Comparison of ENCODE assay signal across 35 mouse cellular contexts in the genomic region with DNA sequence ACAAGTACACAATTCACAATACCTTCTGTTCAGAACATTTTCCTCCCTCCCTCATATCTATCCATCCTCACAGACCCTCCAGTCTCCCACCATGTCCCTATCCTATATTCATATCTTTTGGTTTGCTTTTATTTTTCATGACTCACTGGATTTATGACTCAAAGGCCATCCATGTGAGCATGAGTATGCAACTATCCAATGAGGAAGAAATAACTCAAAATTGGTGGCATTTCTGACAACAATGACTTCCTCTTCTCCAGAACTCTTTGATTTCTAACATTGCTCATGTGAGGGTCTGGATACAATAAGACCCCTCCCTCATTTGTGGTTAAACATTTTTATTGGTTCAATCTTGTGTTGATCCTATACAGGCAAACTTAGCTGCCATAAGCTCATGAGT. TPM values are rescaled to one million over a fixed set of nuclear protein-coding genes. Genes with fewer than 3 reads are reported as not detected.
"Had no signal": no experiment of that assay in that cellular context is flagged by ENCODE, and none has a peak within 500 bp of the region (broad histone marks: within the 10 kb centered on the region; RNA-seq: fewer than 3 reads in every experiment).

No protein-coding gene starts in this region.

- ATAC-seq: hindbrain, embryonic 16.5 days; inflammation-experienced regulatory T-cells, adult 6 months; intestine, embryonic 15.5 days; intestine, postnatal 0 days had no signal

- H3K27ac ChIP-seq: gastrocnemius, adult 2 months; heart, adult 2 months; heart, embryonic 13.5 days; heart, embryonic 15.5 days; hindbrain, embryonic 10.5 days; hindbrain, embryonic 12.5 days; hindbrain, embryonic 14.5 days; intestine, embryonic 15.5 days; layer of hippocampus, adult 2 months; limb, embryonic 10.5 days; limb, embryonic 12.5 days; liver, embryonic 13.5 days had no signal

- H3K4me3 ChIP-seq: gastrocnemius, adult 2 months; heart, adult 2 months; heart, embryonic 13.5 days; heart, embryonic 15.5 days; hindbrain, embryonic 10.5 days; hindbrain, embryonic 12.5 days; intestine, embryonic 15.5 days; layer of hippocampus, adult 2 months; limb, embryonic 10.5 days; limb, embryonic 12.5 days; liver, embryonic 13.5 days had no signal

- DNase-seq: gastrocnemius, adult 2 months; gastrocnemius, postnatal 10 days; gastrocnemius, postnatal 25 days; heart, adult 11 months; heart, adult 2 months; heart, postnatal 14 days; heart, postnatal 36 days; kidney, adult 18-20 months; kidney, adult 8-10 months; kidney, postnatal 10 days; kidney, postnatal 25 days; kidney, postnatal 4 days; liver; liver, embryonic 13.5 days had no signal

- H3K36me3 ChIP-seq: heart, embryonic 13.5 days; heart, embryonic 15.5 days; hindbrain, embryonic 10.5 days; hindbrain, embryonic 12.5 days; intestine, embryonic 15.5 days; limb, embryonic 10.5 days; limb, embryonic 12.5 days; liver, embryonic 13.5 days had no signal

RNA-seq across cellular contexts. Expression of a gene that starts 24.0 kb away (rescaled TPM):
- total RNA-seq: gastrocnemius, adult 2 months; gastrocnemius, postnatal 10 days; gastrocnemius, postnatal 25 days; heart, postnatal 36 days; layer of hippocampus, adult 2 months; layer of hippocampus, postnatal 25 days; left cerebral cortex, postnatal 14 days; left cerebral cortex, postnatal 36 days had no signal
- polyA plus RNA-seq: heart, embryonic 11.5 days; heart, embryonic 13.5 days; heart, embryonic 15.5 days; heart, postnatal 0 days; hindbrain, embryonic 10.5 days; hindbrain, embryonic 12.5 days; hindbrain, embryonic 14.5 days; hindbrain, embryonic 16.5 days; inflammation-experienced regulatory T-cells, adult 6 months; intestine, embryonic 15.5 days; intestine, postnatal 0 days; kidney, embryonic 14.5 days; kidney, embryonic 16.5 days; limb, embryonic 10.5 days; limb, embryonic 12.5 days; limb, embryonic 14.5 days; liver, embryonic 11.5 days; liver, embryonic 13.5 days had no signal
